Mouse (Mus musculus): ENCODE data around the gene Ddx31. TPM values are rescaled to one million over a fixed set of nuclear protein-coding genes. Genes with fewer than 3 reads are reported as not detected.
A peak's percentile ranks its signal among the peaks of the same experiment; 100 is the strongest.

The Ddx31 gene
- polyA plus RNA-seq, 1 experiment: 3.4 TPM

DNA sequence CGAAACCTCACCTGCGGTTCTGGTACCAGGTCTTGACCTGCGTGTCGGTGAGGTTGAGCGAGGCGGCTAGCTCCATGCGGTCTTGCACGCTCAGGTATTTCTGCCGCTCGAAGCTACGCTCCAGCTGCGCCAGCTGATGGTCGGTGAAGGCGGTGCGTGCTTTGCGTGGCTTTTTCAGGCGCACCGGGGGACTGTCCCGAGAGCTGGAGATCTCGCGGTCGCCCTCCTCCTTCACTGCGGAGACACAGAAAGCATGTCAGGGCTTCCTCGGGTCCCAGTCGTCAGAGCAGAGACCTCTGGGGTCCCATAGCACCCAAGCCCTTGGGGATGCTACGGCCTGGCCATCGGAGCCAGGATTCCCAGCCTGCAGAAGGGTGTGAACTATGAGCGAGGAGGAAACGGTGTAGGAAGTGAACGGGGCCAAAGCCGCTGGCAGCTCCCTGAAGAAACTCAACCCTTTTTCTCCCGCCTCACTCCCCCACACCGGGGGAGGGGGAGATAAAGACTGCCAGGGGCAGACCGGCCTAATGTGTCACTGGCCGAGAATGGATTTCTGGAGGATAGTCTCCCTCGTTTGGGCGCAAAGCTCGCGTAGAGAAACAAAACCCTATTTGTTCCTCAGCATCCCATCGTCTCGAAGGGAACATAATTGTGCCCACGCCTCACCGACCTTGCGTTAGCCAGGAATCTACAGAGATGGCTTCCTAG lies 71.3 kb downstream of the Ddx31 start:
- H3K4me3 ChIP-seq (ENCODE audit: insufficient read depth, low read depth, low read length): no peak overlapping the region
- no peaks in the 10 kb centered on the region for H3K36me3 ChIP-seq (ENCODE audit: control insufficient read depth, insufficient read depth, low read length)
- H3K27ac ChIP-seq (ENCODE audit: insufficient read depth, low read depth, low read length): no peak overlapping the region
- H3K27me3 ChIP-seq (replicated peaks; ENCODE audit: control insufficient read depth, insufficient read depth, low read length): peaks cover 4% of the 10 kb centered on the region
- WGBS: 3% methylated on average over 44 of the region's 44 CpGs
- H3K4me1 ChIP-seq (ENCODE audit: control insufficient read depth, insufficient read depth, low read length): no peaks in the 10 kb centered on the region; the same call in 1 of the 2 replicates
- DNase-seq: no peak
- TF ChIP-seq POLR2A (IDR thresholded peaks at IDR 0.05; ENCODE audit: low read depth, low read length): no peak
- no peak for TF ChIP-seq CTCF (conservative IDR thresholded peaks at IDR 0.05; ENCODE audit: insufficient read depth, insufficient read length, low read depth, low read length)

DNA sequence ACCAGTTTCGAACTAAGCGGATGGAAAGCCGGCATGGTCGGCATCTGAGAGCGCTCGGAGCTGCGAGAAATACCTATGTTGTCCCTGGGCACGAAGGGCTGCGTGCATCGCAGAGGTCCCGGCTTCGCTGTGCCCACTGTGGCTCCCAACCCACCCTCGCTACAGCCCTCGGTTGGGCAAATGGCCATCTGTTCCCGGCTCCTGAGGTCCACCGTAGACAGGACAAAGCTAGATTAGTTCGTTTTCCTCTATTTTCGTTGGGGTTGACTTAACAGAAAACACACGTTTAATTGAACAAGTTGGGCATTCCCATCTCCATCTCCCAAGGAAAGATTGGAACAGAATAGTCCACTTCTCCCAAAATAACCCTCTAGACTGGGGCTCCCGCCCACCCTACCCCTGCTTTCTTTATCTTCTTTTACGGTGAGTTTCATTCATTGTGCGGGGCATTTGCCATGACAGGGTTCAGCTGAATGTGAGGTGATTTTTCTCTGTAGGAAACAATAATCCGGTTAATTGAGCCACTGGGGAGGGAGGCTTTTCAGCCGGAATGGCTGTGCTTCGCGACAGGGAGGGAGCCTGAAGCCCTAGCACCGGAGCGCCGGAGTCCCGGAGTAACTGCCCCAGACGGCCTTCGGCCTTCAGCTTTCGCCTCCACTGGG lies 72.0 kb downstream of the Ddx31 start:
- no peak overlapping the region for H3K27ac ChIP-seq (ENCODE audit: insufficient read depth, low read depth, low read length)
- no peaks in the 10 kb centered on the region; the same call in 1 of the 2 replicates for H3K4me1 ChIP-seq (ENCODE audit: control insufficient read depth, insufficient read depth, low read length)
- no peaks in the 10 kb centered on the region for H3K36me3 ChIP-seq (ENCODE audit: control insufficient read depth, insufficient read depth, low read length)
- WGBS: 8% methylated on average over 33 of the region's 33 CpGs
- TF ChIP-seq POLR2A (IDR thresholded peaks at IDR 0.05; ENCODE audit: low read depth, low read length) (no peak), CTCF (conservative IDR thresholded peaks at IDR 0.05; ENCODE audit: insufficient read depth, insufficient read length, low read depth, low read length) (no peak)
- H3K4me3 ChIP-seq (ENCODE audit: insufficient read depth, low read depth, low read length): no peak overlapping the region
- DNase-seq: no peak
- peaks cover 4% of the 10 kb centered on the region for H3K27me3 ChIP-seq (replicated peaks; ENCODE audit: control insufficient read depth, insufficient read depth, low read length)

DNA sequence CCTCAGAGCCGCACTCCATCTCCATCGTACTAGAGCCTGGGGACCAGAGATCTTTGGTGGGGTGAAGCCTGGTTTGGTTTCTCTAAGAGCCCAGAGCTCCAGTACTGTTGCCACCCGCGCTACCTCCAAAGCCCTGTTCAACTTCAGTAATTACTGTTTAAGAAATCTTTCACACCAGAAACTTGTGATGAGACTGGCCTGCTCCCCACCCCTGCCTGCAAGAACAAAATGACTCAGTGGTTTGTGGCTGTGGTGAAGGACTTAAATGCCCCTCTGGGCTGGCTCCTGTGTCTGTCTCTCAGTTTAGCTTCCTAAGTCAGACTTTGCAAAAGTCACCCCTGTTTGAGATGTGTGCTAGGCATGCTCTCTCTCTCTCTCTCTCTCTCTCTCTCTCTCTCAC lies 72.8 kb downstream of the Ddx31 start:
- H3K4me1 ChIP-seq (ENCODE audit: control insufficient read depth, insufficient read depth, low read length): no peaks in the 10 kb centered on the region; the same call in 1 of the 2 replicates
- H3K36me3 ChIP-seq (ENCODE audit: control insufficient read depth, insufficient read depth, low read length): no peaks in the 10 kb centered on the region
- no peak for DNase-seq
- TF ChIP-seq CTCF (conservative IDR thresholded peaks at IDR 0.05; ENCODE audit: insufficient read depth, insufficient read length, low read depth, low read length) (no peak), POLR2A (IDR thresholded peaks at IDR 0.05; ENCODE audit: low read depth, low read length) (no peak)
- 13% methylated on average over 4 of the region's 4 CpGs for WGBS
- H3K27me3 ChIP-seq (replicated peaks; ENCODE audit: control insufficient read depth, insufficient read depth, low read length): peaks cover 7% of the 10 kb centered on the region
- no peak overlapping the region for H3K4me3 ChIP-seq (ENCODE audit: insufficient read depth, low read depth, low read length)
- H3K27ac ChIP-seq (ENCODE audit: insufficient read depth, low read depth, low read length): no peak overlapping the region

DNA sequence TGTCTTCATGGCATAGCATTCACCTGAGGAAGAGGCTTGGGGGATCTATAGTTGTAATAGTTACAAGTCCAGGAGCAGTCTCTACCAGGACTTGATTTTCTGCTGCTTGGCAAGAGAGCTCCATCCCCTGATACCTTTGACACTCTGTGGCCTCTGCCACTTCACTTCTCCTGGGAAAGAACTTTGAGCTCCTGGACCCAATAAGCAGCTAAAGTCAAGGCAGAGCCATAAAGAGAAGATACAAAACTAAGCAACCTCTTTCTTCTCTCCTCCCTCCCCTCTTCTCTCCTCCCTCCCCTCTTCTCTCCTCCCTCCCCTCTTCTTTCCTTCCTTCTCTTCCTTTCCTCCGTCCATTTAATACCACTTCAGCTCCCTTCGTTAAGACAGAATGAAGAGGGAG lies 73.9 kb downstream of the Ddx31 start:
- H3K27me3 ChIP-seq (replicated peaks; ENCODE audit: control insufficient read depth, insufficient read depth, low read length): peaks cover 8% of the 10 kb centered on the region
- no peaks in the 10 kb centered on the region; the same call in 1 of the 2 replicates for H3K4me1 ChIP-seq (ENCODE audit: control insufficient read depth, insufficient read depth, low read length)
- H3K36me3 ChIP-seq (ENCODE audit: control insufficient read depth, insufficient read depth, low read length): no peaks in the 10 kb centered on the region
- TF ChIP-seq CTCF (conservative IDR thresholded peaks at IDR 0.05; ENCODE audit: insufficient read depth, insufficient read length, low read depth, low read length): no peak
- TF ChIP-seq POLR2A (IDR thresholded peaks at IDR 0.05; ENCODE audit: low read depth, low read length): no peak
- no peak overlapping the region for H3K27ac ChIP-seq (ENCODE audit: insufficient read depth, low read depth, low read length)
- DNase-seq: no peak
- 4% methylated on average over 2 of the region's 2 CpGs for WGBS
- H3K4me3 ChIP-seq (ENCODE audit: insufficient read depth, low read depth, low read length): no peak overlapping the region

DNA sequence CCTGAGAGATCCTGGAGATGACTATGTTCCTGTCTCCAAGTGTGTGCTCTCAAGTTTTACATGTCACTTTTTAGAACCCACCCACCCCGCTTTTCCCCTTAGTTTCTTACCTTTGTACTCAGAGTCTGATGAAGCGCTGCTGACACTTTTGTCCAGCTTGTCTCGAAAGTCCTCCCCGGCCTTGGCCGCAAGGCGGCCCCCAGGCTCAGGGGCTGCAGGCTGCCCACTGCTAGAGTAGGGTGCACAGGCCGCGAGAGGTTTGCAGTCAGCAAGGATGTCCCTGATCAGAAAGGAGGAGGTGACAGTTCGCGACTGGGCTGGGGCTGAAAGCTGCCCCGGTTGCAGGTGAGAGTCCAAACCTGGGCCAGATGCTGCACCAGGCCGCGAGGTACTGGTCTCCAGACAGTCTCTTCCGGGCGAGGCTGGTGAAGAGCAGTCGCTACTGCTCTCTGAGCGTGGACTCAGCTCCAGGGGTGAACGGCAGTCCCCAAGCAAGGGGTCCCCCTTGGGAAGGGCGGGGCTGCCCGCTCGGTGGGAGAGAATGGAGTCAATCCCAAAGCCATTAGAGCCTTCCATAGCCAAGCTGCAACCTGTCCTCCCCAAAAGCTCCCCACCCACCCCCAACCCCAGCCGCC lies 75.0 kb downstream of the Ddx31 start:
- H3K27ac ChIP-seq (ENCODE audit: insufficient read depth, low read depth, low read length): no peak overlapping the region
- TF ChIP-seq POLR2A (IDR thresholded peaks at IDR 0.05; ENCODE audit: low read depth, low read length): no peak
- no peak for TF ChIP-seq CTCF (conservative IDR thresholded peaks at IDR 0.05; ENCODE audit: insufficient read depth, insufficient read length, low read depth, low read length)
- no peaks in the 10 kb centered on the region for H3K36me3 ChIP-seq (ENCODE audit: control insufficient read depth, insufficient read depth, low read length)
- WGBS: 7% methylated on average over 22 of the region's 22 CpGs
- peaks cover 7% of the 10 kb centered on the region for H3K27me3 ChIP-seq (replicated peaks; ENCODE audit: control insufficient read depth, insufficient read depth, low read length)
- H3K4me3 ChIP-seq (ENCODE audit: insufficient read depth, low read depth, low read length): no peak overlapping the region
- no peaks in the 10 kb centered on the region for H3K4me1 ChIP-seq (ENCODE audit: control insufficient read depth, insufficient read depth, low read length)
- no peak for DNase-seq

DNA sequence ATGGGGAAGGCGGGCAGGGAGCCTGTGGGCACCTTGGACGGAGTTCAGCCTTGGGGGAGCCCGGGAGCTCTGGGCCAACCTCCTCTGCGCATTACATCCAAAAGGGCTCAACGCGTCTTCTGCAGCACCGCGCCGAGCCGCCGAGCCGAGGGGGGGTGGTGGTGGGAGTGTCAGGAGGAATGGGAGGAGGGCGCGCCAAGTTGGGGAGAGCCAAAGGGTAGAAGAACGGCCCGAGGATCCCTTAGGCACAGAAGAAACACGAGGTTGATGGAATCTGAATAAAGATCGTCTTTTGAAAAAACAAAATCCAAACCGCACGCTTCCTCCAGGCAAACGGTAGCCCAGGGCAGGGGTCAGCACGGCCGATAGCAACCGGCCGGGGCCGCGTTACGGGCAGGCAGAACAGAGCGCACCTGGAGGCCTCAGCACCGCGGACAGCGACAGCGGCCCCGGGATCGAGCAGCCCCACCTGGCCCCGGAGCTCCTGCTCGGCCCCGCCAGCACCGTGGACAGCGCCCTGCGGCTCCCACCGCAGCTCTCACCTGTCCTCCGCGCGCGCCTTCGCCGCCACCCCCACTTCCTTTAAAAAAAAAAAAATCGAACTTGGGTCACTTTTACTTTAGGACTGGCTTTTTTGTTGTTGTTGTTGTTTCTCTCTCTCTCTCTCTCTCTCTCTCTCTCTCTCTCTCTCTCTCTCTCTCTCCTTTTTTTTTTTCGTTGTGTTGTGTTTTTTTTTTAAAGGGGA lies 75.7 kb downstream of the Ddx31 start:
- TF ChIP-seq CTCF (conservative IDR thresholded peaks at IDR 0.05; ENCODE audit: insufficient read depth, insufficient read length, low read depth, low read length) (no peak), POLR2A (IDR thresholded peaks at IDR 0.05; ENCODE audit: low read depth, low read length) (no peak)
- H3K27me3 ChIP-seq (replicated peaks; ENCODE audit: control insufficient read depth, insufficient read depth, low read length): peaks cover 7% of the 10 kb centered on the region
- 1% methylated on average over 50 of the region's 50 CpGs for WGBS
- no peaks in the 10 kb centered on the region for H3K4me1 ChIP-seq (ENCODE audit: control insufficient read depth, insufficient read depth, low read length)
- H3K27ac ChIP-seq (ENCODE audit: insufficient read depth, low read depth, low read length): no peak overlapping the region
- H3K4me3 ChIP-seq (ENCODE audit: insufficient read depth, low read depth, low read length): no peak overlapping the region
- DNase-seq: peak; percentile 85
- H3K36me3 ChIP-seq (ENCODE audit: control insufficient read depth, insufficient read depth, low read length): no peaks in the 10 kb centered on the region

All from kidney, adult 2 months (tissue).